Comparison of ENCODE assay signal across 12 mouse cellular contexts in genomic region chr15:56562143-56562542, GRCm38 (mm10).
"Had no signal": no experiment of that assay in that cellular context is flagged by ENCODE, and none has a peak within 500 bp of the region (broad histone marks: within the 10 kb centered on the region; RNA-seq: fewer than 3 reads in every experiment).

No protein-coding gene starts in this region.

- DNase-seq: kidney, postnatal 10 days; layer of hippocampus, adult 9-11 months; layer of hippocampus, postnatal 36 days; retina, postnatal 1 day; right cerebral cortex, postnatal 25 days; thymus, postnatal 4 days had no signal

- H3K36me3 ChIP-seq: limb, embryonic 15.5 days; liver, embryonic 12.5 days; midbrain, embryonic 12.5 days; neural tube, embryonic 13.5 days had no signal

- H3K4me1 ChIP-seq: limb, embryonic 15.5 days; liver, embryonic 12.5 days; midbrain, embryonic 12.5 days; neural tube, embryonic 13.5 days had no signal

- H3K9me3 ChIP-seq: limb, embryonic 15.5 days; liver, embryonic 12.5 days; midbrain, embryonic 12.5 days; neural tube, embryonic 13.5 days had no signal

- H3K27ac ChIP-seq: limb, embryonic 15.5 days; liver, embryonic 12.5 days; midbrain, embryonic 12.5 days; neural tube, embryonic 13.5 days; stomach, postnatal 0 days had no signal

- H3K4me2 ChIP-seq: limb, embryonic 15.5 days; liver, embryonic 12.5 days; midbrain, embryonic 12.5 days; neural tube, embryonic 13.5 days had no signal

- H3K4me3 ChIP-seq: limb, embryonic 15.5 days; liver, embryonic 12.5 days; midbrain, embryonic 12.5 days; neural tube, embryonic 13.5 days had no signal

- ATAC-seq: liver, embryonic 12.5 days; midbrain, embryonic 16.5 days had no signal

- H3K9ac ChIP-seq: limb, embryonic 15.5 days; liver, embryonic 12.5 days; midbrain, embryonic 12.5 days; neural tube, embryonic 13.5 days had no signal

- H3K27me3 ChIP-seq: limb, embryonic 15.5 days; liver, embryonic 12.5 days; midbrain, embryonic 12.5 days; neural tube, embryonic 13.5 days had no signal
